Mouse (Mus musculus) heart, adult 2 months (tissue): ENCODE results near the gene Tac1. TPM values are rescaled to one million over a fixed set of nuclear protein-coding genes. Genes with fewer than 3 reads are reported as not detected.
"Not testable (repeated sequence)": the region's sequence is repeated elsewhere in the genome, so short reads cannot be mapped to it uniquely, and the experiment has no call there.

Source experiments
- DNase-seq, 2 experiments: peaks; one replicate each; pipeline ENCODE4 v3.0.0; 2021
- H3K27ac ChIP-seq: fragments of 200-600 bp; 2 replicates; pipeline ENCODE4 v1.8.1; 2022
- H3K27me3 ChIP-seq: fragments of 200-500 bp; 2 replicates; pipeline ENCODE4 v1.6.1; 2012; ENCODE audit warnings: mild to moderate bottlenecking, low read length, inconsistent platforms, mixed read lengths; ENCODE audit not compliant: control insufficient read depth, insufficient read depth
- H3K36me3 ChIP-seq: fragments of 200-500 bp; 2 replicates; pipeline ENCODE4 v1.6.1; 2012; ENCODE audit warnings: low read length, inconsistent platforms; ENCODE audit not compliant: control insufficient read depth, insufficient read depth
- H3K4me1 ChIP-seq: fragments of 200-500 bp; 2 replicates; pipeline ENCODE4 v1.6.1; 2011; ENCODE audit warnings: low read length; ENCODE audit not compliant: control insufficient read depth, insufficient read depth
- H3K4me3 ChIP-seq: fragments of 200-600 bp; 2 replicates; pipeline ENCODE4 v1.8.1; 2022
- H3K79me2 ChIP-seq: fragments of 200-500 bp; replicated peaks from 2 replicates; pipeline ENCODE4 v1.6.1; 2012; ENCODE audit warnings: mild to moderate bottlenecking, inconsistent platforms, low read length, moderate library complexity, mixed read lengths; ENCODE audit not compliant: control insufficient read depth, insufficient read depth
- H3K9ac ChIP-seq: fragments of 200-500 bp; 2 replicates; pipeline ENCODE4 v1.6.1; 2012; ENCODE audit warnings: low read depth, mild to moderate bottlenecking, control low read depth, inconsistent platforms, low read length, mixed read lengths
- CTCF ChIP-seq: fragments of 200-600 bp; IDR thresholded peaks from 2 replicates; pipeline ENCODE4 v1.8.1; 2022; ENCODE audit warnings: antibody characterized with exemption, mild to moderate bottlenecking, moderate library complexity
- EP300 ChIP-seq: fragments of 200-500 bp; IDR thresholded peaks from 2 replicates; pipeline ENCODE4 v1.6.1; 2011; ENCODE audit warnings: low read depth, low read length, control low read depth; ENCODE audit not compliant: insufficient read depth
- POLR2A ChIP-seq: fragments of 200-500 bp; IDR thresholded peaks from 2 replicates; pipeline ENCODE4 v1.6.1; 2011; ENCODE audit warnings: mild to moderate bottlenecking, low read depth, low read length, control low read depth; ENCODE audit not compliant: insufficient read depth
- WGBS: fragments of 180-500 bp; shearing (Covaris S2); methylation state at CpG from one replicate; pipeline ENCODE4 v1.1.7; 2018; 5-methylcytosine and 5-hydroxymethylcytosine counted together
- intact Hi-C: fragments of 180-260 bp; cut with DNase I; formaldehyde crosslinking; loops from one replicate; pipeline ENCODE4 v1.15.1; 2025
- polyA plus RNA-seq: library from polyadenylated mRNA; depleted of rRNA; stranded (reverse); fragments of >200 nt; gene quantifications from 2 replicates; pipeline ENCODE4 v1.2.3, GENCODE M21; 2012
- total RNA-seq, 2 experiments: library from RNA; stranded (reverse); gene quantifications; 2 replicates each; pipeline ENCODE4 v1.2.3; 2021

Gene Tac1
- total and polyA plus RNA-seq, 3 experiments: 0.29 to 0.96 (median 0.32) TPM

GRCm38 (mm10) chr6:7571144-7571543, 16.5 kb downstream of the Tac1 start:
- DNase-seq: no peak
- Histone ChIP-seq H3K36me3 (no peaks in the 10 kb centered on the region), H3K4me3 (no peak overlapping the region), H3K27me3 (no peaks in the 10 kb centered on the region), H3K27ac (no peak overlapping the region), H3K9ac (no peak overlapping the region), H3K79me2 (no peaks in the 10 kb centered on the region), H3K4me1 (no peaks in the 10 kb centered on the region)
- WGBS: 55% methylated on average over 1 of the region's 1 CpGs
- TF ChIP-seq EP300 (no peak), POLR2A (no peak), CTCF (no peak)
- intact Hi-C loops: no loop called here

GRCm38 (mm10) chr6:7578031-7578430, 23.4 kb downstream of the Tac1 start:
- intact Hi-C loops: no loop called here
- H3K9ac ChIP-seq: no peak overlapping the region
- no peaks in the 10 kb centered on the region for H3K4me1 ChIP-seq
- no peaks in the 10 kb centered on the region for H3K36me3 ChIP-seq
- H3K4me3 ChIP-seq: no peak overlapping the region
- WGBS: 8% methylated on average over 1 of the region's 1 CpGs
- H3K27ac ChIP-seq: no peak overlapping the region
- TF ChIP-seq CTCF (no peak), EP300 (no peak), POLR2A (no peak)
- DNase-seq: no peak
- no peaks in the 10 kb centered on the region for H3K79me2 ChIP-seq
- no peaks in the 10 kb centered on the region for H3K27me3 ChIP-seq

- no peaks in the 10 kb centered on the region for H3K79me2 ChIP-seq
- H3K4me1 ChIP-seq: no peaks in the 10 kb centered on the region
- TF ChIP-seq EP300 (no peak), CTCF (no peak), POLR2A (no peak)
- H3K4me3 ChIP-seq: no peak overlapping the region
- intact Hi-C loops: no loop called here
- no peaks in the 10 kb centered on the region for H3K27me3 ChIP-seq
- no peak for DNase-seq
- WGBS: 86% methylated on average over 2 of the region's 2 CpGs
- no peak overlapping the region for H3K27ac ChIP-seq
- H3K36me3 ChIP-seq: no peaks in the 10 kb centered on the region
- H3K9ac ChIP-seq: no peak overlapping the region
Measured at GRCm38 (mm10) chr6:7594445-7594844, 39.8 kb downstream of the Tac1 start.

- Histone ChIP-seq H3K9ac (no peak overlapping the region), H3K36me3 (no peaks in the 10 kb centered on the region), H3K4me3 (no peak overlapping the region), H3K27me3 (no peaks in the 10 kb centered on the region), H3K4me1 (no peaks in the 10 kb centered on the region), H3K27ac (no peak overlapping the region), H3K79me2 (no peaks in the 10 kb centered on the region)
- DNase-seq: no peak
- TF ChIP-seq POLR2A (no peak), EP300 (no peak), CTCF (no peak)
- intact Hi-C loops: no loop called here
- WGBS: 53% methylated on average over 5 of the region's 5 CpGs
Measured at GRCm38 (mm10) chr6:7598416-7598815, 43.7 kb downstream of the Tac1 start.

- Histone ChIP-seq H3K4me3 (no peak overlapping the region), H3K4me1 (no peaks in the 10 kb centered on the region), H3K27ac (no peak overlapping the region), H3K9ac (no peak overlapping the region), H3K36me3 (no peaks in the 10 kb centered on the region), H3K79me2 (no peaks in the 10 kb centered on the region), H3K27me3 (no peaks in the 10 kb centered on the region)
- 33% methylated on average over 2 of the region's 2 CpGs for WGBS
- intact Hi-C loops: no loop called here
- no peak for TF ChIP-seq POLR2A
- peak; percentile 51 for TF ChIP-seq CTCF
- DNase-seq: no peak
Measured at GRCm38 (mm10) chr6:7600228-7600627, 45.5 kb downstream of the Tac1 start.

- TF ChIP-seq EP300 (no peak), POLR2A (no peak), CTCF (no peak)
Measured at GRCm38 (mm10) chr6:7601353-7602094, 46.8 kb downstream of the Tac1 start.

GRCm38 (mm10) chr6:7613676-7614075, 59.0 kb downstream of the Tac1 start:
- H3K4me1 ChIP-seq, H3K4me3 ChIP-seq, DNase-seq, H3K27ac ChIP-seq, H3K36me3 ChIP-seq, intact Hi-C loops, H3K79me2 ChIP-seq, H3K27me3 ChIP-seq, H3K9ac ChIP-seq: not testable (repeated sequence)
- WGBS: 85% methylated on average over 19 of the region's 19 CpGs

More at GRCm38 (mm10) chr6:7601353-7602094, 46.8 kb downstream of the Tac1 start:
- 86% methylated on average over 4 of the region's 4 CpGs for WGBS
- no peaks in the 10 kb centered on the region for H3K79me2 ChIP-seq
- no peak overlapping the region for H3K4me3 ChIP-seq
- intact Hi-C loops: no loop called here
- H3K4me1 ChIP-seq: no peaks in the 10 kb centered on the region
- no peak overlapping the region for H3K9ac ChIP-seq
- H3K27ac ChIP-seq: no peak overlapping the region
- H3K27me3 ChIP-seq: no peaks in the 10 kb centered on the region
- no peak for DNase-seq
- H3K36me3 ChIP-seq: no peaks in the 10 kb centered on the region
